Mouse (Mus musculus) cerebellum, adult 11-12 months (tissue): Measurements from ENCODE around the gene Otulinl.
"Not testable (repeated sequence)": the region's sequence is repeated elsewhere in the genome, so short reads cannot be mapped to it uniquely, and the experiment has no call there.

Experiments used
- DNase-seq: peaks from one replicate; pipeline ENCODE4 v3.0.0; 2022

Gene Otulinl

GRCm38 (mm10) chr15:27681419-27682187 is at the start of gene Otulinl:
TSS of gene Otulinl (minus strand) at chr15:27681579.
- DNase-seq, result peak; percentile 96

- no peak for DNase-seq
Observed at GRCm38 (mm10) chr15:27726228-27726627, 44.8 kb upstream of the Otulinl start.

GRCm38 (mm10) chr15:27724796-27725680 is 43.7 kb upstream of the Otulinl start:
- no peak for DNase-seq

DNA sequence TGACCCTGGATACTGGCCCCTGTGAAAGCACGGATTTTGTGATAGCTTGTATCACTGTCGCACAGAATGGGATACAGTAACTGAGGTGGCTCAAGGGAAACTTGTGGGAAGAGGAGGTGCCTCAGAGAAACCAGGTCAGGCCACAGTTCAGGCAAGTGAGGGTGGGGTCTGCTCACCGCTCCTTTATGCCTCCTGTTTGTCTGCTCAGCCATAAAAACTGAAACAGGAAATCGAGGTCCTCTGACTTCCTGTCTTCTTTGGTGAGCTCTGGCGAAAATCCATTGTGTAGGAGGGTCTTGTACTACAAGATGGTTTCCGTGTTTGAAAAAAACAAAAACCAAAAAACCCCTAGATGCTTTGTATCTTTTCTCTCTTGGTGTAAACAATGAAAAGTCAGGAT is 42.9 kb upstream of the Otulinl start:
- DNase-seq, result no peak

GRCm38 (mm10) chr15:27723746-27724145 is 42.4 kb upstream of the Otulinl start:
- DNase-seq, result no peak

DNA sequence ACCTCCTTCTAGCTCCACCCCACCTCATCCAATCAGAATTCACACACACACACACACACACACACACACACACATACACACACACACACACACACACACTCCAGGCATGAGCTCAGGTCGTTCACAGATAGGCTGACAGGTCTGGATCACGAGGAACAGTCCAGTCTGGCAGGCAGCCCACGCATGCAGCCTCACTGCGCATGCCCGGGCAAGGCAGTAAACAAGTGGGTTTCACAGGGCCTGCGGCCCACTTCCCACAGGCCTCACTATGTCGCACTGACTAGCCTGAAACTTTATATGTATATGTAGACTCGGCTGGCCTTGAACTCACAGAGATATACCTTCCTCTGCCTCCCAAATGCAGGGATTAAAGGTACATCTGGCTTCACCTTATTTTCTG is 38.9 kb upstream of the Otulinl start:
- not testable (repeated sequence) for DNase-seq

- no peak for DNase-seq
Observed at GRCm38 (mm10) chr15:27718668-27719067, 37.3 kb upstream of the Otulinl start.

DNA sequence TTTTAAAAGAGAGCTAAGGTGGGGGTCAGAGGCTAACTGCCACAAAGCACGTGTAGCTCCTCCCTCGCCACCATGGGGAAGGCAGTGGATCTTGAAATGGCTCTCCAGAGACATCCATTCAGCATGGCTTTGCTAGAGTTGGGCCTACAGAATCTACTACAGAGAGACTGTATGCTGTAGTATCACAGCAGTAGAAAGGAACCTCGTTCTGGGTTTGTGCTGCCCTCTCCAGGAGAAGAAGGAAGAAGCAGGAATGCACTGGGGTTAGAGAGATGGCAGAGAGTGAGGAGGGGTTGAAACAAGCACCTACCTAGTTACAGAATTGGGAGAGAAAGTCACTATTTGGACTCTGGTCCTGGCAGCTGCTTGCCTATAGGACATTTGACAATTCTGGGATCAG is 34.0 kb upstream of the Otulinl start:
- no peak for DNase-seq

- no peak for DNase-seq
Observed at GRCm38 (mm10) chr15:27710698-27711097, 29.3 kb upstream of the Otulinl start.

GRCm38 (mm10) chr15:27708968-27709612 is 27.7 kb upstream of the Otulinl start:
- DNase-seq, result no peak

GRCm38 (mm10) chr15:27708499-27708898 is 27.1 kb upstream of the Otulinl start:
- DNase-seq, result no peak

DNA sequence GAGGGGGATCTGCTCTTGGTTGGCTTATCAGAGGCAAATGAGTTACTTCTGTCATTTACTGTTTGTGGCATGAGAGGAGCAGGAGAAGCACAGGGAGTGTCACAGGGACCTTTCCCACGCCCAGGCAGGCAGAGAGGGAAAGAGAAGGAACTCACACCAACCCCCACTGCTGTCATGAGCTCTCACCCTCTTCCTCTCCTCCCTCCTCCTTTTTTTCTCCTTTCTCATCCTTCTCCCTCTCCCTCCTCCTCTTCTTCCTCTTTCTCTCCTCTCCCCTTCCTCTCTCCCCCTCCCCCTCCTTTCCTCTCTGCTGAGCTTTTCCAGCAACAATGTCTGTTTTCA is 21.6 kb upstream of the Otulinl start:
- DNase-seq, result no peak

GRCm38 (mm10) chr15:27702031-27702971 is 20.9 kb upstream of the Otulinl start:
- no peak for DNase-seq

DNA sequence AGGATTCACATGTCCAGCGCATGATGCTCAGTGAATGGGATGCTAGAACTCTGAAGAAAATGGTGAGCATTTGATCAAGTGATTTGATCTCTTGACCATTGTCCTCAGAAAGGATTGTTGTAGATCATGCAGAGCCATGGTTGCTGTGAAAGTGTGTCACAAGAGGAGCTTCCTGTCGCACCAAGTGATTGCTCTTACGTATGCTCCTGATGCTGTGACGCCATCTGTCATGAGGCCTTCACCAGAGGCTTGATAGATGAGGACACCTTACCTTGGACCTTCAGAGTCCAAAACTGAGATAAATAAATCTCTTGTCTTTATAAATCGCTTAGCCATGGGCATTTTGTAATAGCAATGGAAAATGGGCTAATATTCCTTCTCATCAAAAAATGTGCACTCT is 16.3 kb upstream of the Otulinl start:
- DNase-seq, result no peak

DNA sequence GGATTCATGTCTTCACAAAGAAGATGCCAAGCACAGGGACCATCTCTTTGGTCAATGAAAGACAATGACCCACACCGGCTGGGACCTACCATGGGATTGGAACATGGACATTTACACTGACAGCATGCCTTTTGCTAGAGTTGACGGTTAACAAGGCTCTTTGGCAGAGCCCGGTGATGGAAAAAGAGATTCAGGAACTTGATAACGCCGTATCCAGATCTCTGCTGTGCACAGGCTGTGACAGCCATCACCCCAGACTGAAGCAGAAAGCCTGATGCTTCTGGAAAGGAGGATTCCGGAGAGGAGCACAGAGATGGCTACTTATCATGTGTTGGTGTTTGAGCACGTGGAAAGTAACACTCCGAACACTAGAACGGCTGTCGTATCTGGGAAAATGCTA is 11.9 kb upstream of the Otulinl start:
- DNase-seq, result no peak

DNA sequence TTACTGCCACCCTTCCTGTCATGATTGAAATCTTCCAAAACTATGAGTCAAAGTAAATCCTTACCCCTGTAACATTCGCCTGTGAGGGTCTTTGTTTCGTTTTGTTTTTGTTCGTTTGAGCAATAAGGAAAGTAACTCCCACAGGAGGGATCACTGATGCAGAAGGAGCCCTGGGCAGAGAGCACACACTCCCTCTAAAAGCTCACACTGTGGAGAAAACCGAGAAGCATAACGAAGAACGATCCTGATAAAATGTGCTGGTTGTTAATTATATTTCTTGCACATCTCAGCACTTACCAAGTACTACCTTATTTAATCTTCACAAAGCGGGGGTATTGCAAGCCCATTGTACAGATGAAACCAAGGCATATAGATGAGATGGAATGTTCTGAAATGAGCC is 10.8 kb upstream of the Otulinl start:
- DNase-seq, result no peak

- DNase-seq, result no peak
Observed at GRCm38 (mm10) chr15:27691213-27691612, 9.8 kb upstream of the Otulinl start.

GRCm38 (mm10) chr15:27688041-27688651 is 6.8 kb upstream of the Otulinl start:
- no peak for DNase-seq

DNA sequence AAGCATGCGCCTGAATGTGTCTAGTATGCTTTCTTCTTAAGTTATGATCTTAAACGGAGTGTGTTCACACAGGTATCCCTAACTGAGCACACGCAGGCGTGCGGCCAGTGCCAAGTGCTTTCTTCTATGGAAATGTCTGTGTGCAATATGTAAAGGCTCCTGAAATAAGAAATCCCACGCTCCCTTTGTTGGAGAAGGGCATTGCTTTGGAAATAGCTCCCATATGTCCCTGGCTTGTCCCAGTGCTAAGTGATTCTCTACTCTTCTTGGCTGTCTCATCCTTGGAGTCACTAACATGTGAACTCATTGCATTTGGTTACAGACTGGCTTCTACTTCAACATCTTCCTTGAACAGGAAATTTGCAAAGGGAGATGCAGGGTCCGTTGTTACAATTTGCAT is 3.4 kb upstream of the Otulinl start:
- DNase-seq, result no peak

DNA sequence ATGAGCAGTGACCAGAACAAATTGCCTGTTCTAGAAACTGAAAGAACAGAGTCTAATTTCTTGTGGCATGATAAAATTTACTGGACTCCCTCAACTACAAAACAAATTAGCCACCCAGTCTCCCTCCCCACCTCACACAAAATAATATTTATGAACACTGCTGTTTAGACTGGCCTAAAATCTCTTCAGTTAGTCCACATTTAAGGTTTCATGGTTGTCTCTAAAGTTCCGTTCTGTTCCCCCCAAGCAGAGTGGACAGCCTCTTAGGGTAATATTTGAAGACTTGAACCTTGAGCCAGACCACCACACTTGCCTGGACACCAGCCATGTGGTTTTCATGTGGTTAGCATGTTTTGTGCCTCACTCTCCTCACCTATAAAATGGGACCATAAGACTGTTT is 1.8 kb upstream of the Otulinl start:
- DNase-seq, result no peak

DNA sequence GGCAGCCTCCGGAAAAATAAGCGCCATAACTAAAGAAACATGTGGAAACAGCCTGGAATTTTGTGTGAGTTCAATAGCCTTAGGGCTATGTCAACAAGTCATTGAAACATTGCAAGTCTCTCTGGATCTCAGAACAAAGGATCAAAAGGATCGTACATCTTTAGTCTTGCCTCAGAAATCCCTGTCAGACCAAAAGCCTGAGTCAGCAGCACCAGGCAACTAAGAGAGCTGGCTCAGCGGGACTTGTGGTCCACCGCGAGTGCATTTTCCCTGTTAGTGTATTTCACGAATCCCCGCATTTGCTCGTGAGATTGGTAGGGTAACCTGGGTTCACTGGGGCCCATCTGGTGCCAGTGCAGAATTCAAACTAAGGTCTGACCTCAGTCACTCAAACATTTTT is 1.2 kb upstream of the Otulinl start:
- no peak for DNase-seq

DNA sequence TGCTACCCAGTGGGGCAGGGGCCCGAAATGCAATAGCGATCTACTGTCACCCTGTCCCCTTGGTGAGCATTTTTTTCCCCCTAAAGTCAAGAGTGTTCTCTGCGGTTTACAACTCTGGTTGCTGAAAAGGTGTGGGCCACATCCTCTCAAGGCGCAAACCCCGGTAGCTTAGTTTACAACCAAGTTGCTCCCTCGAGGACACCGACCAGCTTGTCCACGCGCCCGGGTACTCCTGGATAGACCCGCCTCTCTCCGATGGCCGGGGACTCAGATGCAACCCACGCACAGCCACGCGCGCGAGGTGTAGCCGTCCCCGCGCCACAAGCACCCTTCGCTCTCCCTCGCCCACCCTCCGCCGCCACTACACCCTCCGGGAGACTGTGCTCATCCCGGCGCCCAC is 382 bp downstream of the Otulinl start:
- no peak for DNase-seq
